Mouse (Mus musculus): Measurements from ENCODE around the gene Cdh13. TPM values are rescaled to one million over a fixed set of nuclear protein-coding genes. Genes with fewer than 3 reads are reported as not detected.

The Cdh13 gene
- polyA plus RNA-seq, 1 experiment from 2014 or later, result 5.6 TPM

DNA sequence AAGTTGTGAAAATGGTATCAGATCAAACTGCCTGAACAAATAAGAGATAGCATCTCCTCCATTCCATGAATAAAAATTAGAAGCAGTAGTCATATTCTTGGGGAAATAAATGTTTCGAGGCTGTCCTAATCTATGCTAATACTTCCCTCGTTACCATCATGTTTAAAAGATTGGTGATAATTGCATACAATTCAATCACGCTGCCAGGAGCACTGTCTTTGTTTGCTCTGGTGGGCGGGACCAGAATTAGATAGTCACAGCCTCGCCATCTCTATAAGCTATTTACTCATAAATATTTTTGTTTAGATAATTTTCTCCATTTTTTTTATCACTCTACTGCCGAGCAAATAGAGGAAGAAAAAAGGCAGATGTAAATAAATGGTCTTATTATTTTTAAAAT lies 819.3 kb downstream of the Cdh13 start:
- H3K9me3 ChIP-seq (ENCODE audit: control insufficient read depth), result no peaks in the 10 kb centered on the region
- no peak overlapping the region for H3K4me3 ChIP-seq (ENCODE audit: low read depth, low read length)
- H3K4me1 ChIP-seq (replicated peaks; ENCODE audit: control insufficient read depth, insufficient read depth, low read length), result no peaks in the 10 kb centered on the region
- 58% methylated on average over 6 of the region's 6 CpGs for WGBS
- TF ChIP-seq CTCF (IDR thresholded peaks at IDR 0.05; ENCODE audit: low read depth), result no peak
- H3K27ac ChIP-seq (ENCODE audit: low read depth, low read length), result no peak overlapping the region
- no peak overlapping the region for H3K9ac ChIP-seq (ENCODE audit: low read depth, low read length)
- H3K36me3 ChIP-seq (ENCODE audit: control insufficient read depth, insufficient read depth), result no peaks in the 10 kb centered on the region
- H3K4me2 ChIP-seq (replicated peaks; ENCODE audit: low read depth), result no peak overlapping the region
- ATAC-seq, result no peak
- H3K27me3 ChIP-seq (replicated peaks; ENCODE audit: control insufficient read depth, insufficient read depth, low read length), result no peaks in the 10 kb centered on the region

DNA sequence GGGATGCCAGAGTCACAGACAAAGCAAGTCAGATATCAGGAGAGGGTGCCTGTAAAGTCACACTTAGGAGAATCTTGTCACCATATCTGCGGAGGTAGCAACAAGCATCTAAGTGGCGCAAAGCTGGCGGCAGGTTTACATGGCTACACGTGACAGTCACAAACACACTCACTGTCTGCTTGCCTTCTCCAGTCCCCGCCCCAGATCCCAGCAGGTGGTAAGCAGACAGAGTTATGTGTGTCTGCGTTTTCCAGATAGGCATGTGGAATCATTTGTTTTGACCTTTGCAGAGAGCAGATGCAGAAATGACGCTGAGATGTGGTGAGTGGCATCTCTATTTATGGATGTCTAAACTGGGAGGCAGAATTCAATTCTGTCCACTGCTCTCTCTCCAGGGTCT lies 826.1 kb downstream of the Cdh13 start:
- Histone ChIP-seq H3K9ac (ENCODE audit: low read depth, low read length) (no peak overlapping the region), H3K4me2 (replicated peaks; ENCODE audit: low read depth) (no peak overlapping the region), H3K27me3 (replicated peaks; ENCODE audit: control insufficient read depth, insufficient read depth, low read length) (no peaks in the 10 kb centered on the region), H3K36me3 (ENCODE audit: control insufficient read depth, insufficient read depth) (no peaks in the 10 kb centered on the region), H3K27ac (ENCODE audit: low read depth, low read length) (no peak overlapping the region), H3K4me3 (ENCODE audit: low read depth, low read length) (no peak overlapping the region), H3K9me3 (ENCODE audit: control insufficient read depth) (no peaks in the 10 kb centered on the region), H3K4me1 (replicated peaks; ENCODE audit: control insufficient read depth, insufficient read depth, low read length) (no peaks in the 10 kb centered on the region)
- no peak for ATAC-seq
- 67% methylated on average over 7 of the region's 7 CpGs for WGBS
- no peak for TF ChIP-seq CTCF (IDR thresholded peaks at IDR 0.05; ENCODE audit: low read depth)

DNA sequence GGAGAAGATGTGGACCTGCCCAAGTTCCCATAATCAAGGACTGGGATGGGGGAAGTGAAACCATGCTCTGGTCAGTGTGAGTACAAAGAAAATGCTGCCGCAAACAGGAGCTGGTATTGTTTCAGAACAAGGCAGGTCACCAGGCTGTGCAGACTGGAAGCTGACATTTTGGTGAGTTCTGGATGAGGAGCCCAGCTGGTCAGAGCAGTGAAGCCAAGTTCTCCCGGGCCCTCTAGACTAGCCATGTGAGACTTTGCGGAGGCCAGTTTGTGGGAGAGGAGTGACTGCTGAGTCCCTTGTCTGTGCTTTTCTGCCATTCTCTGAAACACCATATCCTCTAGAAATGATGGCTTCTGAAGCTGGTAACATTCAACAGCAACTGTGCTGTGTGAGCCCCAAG lies 829.3 kb downstream of the Cdh13 start:
- H3K4me3 ChIP-seq (ENCODE audit: low read depth, low read length), result no peak overlapping the region
- H3K36me3 ChIP-seq (ENCODE audit: control insufficient read depth, insufficient read depth), result no peaks in the 10 kb centered on the region
- no peak overlapping the region for H3K4me2 ChIP-seq (replicated peaks; ENCODE audit: low read depth)
- H3K9ac ChIP-seq (ENCODE audit: low read depth, low read length), result no peak overlapping the region
- ATAC-seq, result no peak
- no peaks in the 10 kb centered on the region for H3K27me3 ChIP-seq (replicated peaks; ENCODE audit: control insufficient read depth, insufficient read depth, low read length)
- H3K9me3 ChIP-seq (ENCODE audit: control insufficient read depth), result no peaks in the 10 kb centered on the region
- no peaks in the 10 kb centered on the region for H3K4me1 ChIP-seq (replicated peaks; ENCODE audit: control insufficient read depth, insufficient read depth, low read length)
- no peak overlapping the region for H3K27ac ChIP-seq (ENCODE audit: low read depth, low read length)
- no peak for TF ChIP-seq CTCF (IDR thresholded peaks at IDR 0.05; ENCODE audit: low read depth)
- 83% methylated on average over 3 of the region's 3 CpGs for WGBS

DNA sequence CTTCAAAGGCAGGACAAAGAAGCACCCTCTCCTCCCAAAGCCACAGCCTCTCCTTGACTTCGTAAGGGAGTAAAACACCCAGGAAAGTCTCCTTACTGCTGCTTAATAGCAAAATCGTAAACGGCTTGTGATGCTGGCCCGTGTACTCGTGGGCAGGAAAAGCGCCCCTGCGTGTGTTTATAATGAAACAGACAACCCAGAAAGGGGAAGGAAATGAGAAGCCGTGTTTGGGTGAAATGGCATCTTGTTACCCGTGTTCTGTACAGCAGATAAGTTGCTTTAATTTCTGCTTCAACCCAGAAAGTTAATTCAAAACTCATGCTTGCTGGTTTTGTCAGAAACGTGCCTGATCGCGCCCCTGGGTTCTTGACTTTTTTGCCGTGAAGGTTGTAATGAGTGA lies 837.7 kb downstream of the Cdh13 start:
- WGBS, result 55% methylated on average over 13 of the region's 13 CpGs
- ATAC-seq, result no peak
- Histone ChIP-seq H3K4me1 (replicated peaks; ENCODE audit: control insufficient read depth, insufficient read depth, low read length) (no peaks in the 10 kb centered on the region), H3K4me2 (replicated peaks; ENCODE audit: low read depth) (no peak overlapping the region), H3K27ac (ENCODE audit: low read depth, low read length) (no peak overlapping the region), H3K9ac (ENCODE audit: low read depth, low read length) (no peak overlapping the region), H3K36me3 (ENCODE audit: control insufficient read depth, insufficient read depth) (no peaks in the 10 kb centered on the region), H3K9me3 (ENCODE audit: control insufficient read depth) (no peaks in the 10 kb centered on the region), H3K27me3 (replicated peaks; ENCODE audit: control insufficient read depth, insufficient read depth, low read length) (no peaks in the 10 kb centered on the region), H3K4me3 (ENCODE audit: low read depth, low read length) (no peak overlapping the region)
- no peak for TF ChIP-seq CTCF (IDR thresholded peaks at IDR 0.05; ENCODE audit: low read depth)

DNA sequence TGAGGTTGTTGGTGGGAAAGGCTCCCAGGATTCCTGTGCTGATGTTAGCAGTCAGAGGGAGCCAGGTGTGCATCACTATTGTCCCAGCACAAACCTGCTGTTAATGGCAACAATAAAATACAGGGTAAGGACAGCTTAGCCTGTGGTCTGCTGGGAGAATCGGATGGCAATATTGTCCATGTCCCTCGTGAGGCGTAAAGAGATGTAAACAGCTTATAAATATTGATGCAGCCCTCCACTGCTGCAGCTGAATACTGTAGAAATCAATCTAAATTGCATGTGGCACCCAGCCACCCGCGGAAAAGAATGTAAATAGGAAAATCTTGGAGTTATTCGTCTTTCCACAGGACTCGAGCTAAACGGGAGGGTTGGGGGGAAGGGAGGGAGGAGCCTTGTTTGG lies 844.3 kb downstream of the Cdh13 start:
- no peak overlapping the region for H3K4me3 ChIP-seq (ENCODE audit: low read depth, low read length)
- H3K9ac ChIP-seq (ENCODE audit: low read depth, low read length), result no peak overlapping the region
- no peaks in the 10 kb centered on the region for H3K36me3 ChIP-seq (ENCODE audit: control insufficient read depth, insufficient read depth)
- H3K4me2 ChIP-seq (replicated peaks; ENCODE audit: low read depth), result no peak overlapping the region
- ATAC-seq, result no peak
- H3K9me3 ChIP-seq (ENCODE audit: control insufficient read depth), result no peaks in the 10 kb centered on the region
- no peak for TF ChIP-seq CTCF (IDR thresholded peaks at IDR 0.05; ENCODE audit: low read depth)
- H3K4me1 ChIP-seq (replicated peaks; ENCODE audit: control insufficient read depth, insufficient read depth, low read length), result no peaks in the 10 kb centered on the region
- H3K27me3 ChIP-seq (replicated peaks; ENCODE audit: control insufficient read depth, insufficient read depth, low read length), result no peaks in the 10 kb centered on the region
- WGBS, result 46% methylated on average over 8 of the region's 8 CpGs
- H3K27ac ChIP-seq (ENCODE audit: low read depth, low read length), result no peak overlapping the region

DNA sequence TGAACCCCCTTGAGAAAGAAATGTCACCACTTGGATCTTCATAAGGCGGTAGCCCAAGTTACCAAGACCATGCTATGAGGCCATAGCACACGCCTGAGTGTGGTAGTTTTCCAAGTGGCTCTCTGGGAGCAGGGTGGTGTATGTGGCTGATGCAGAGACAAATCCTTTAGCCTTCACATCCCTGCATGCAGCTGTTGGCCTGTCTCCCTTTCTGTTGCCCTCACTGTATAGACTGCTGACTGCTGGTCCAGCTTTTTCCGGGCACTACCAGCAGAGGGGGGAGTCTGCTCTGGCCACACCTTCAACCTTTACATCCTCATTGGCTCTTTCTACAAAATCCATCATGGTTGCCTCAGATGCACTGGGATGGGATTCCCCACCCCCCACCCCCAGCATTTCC lies 844.7 kb downstream of the Cdh13 start:
- Histone ChIP-seq H3K4me3 (ENCODE audit: low read depth, low read length) (no peak overlapping the region), H3K27me3 (replicated peaks; ENCODE audit: control insufficient read depth, insufficient read depth, low read length) (no peaks in the 10 kb centered on the region), H3K9ac (ENCODE audit: low read depth, low read length) (no peak overlapping the region), H3K4me2 (replicated peaks; ENCODE audit: low read depth) (no peak overlapping the region), H3K27ac (ENCODE audit: low read depth, low read length) (no peak overlapping the region), H3K9me3 (ENCODE audit: control insufficient read depth) (no peaks in the 10 kb centered on the region), H3K4me1 (replicated peaks; ENCODE audit: control insufficient read depth, insufficient read depth, low read length) (no peaks in the 10 kb centered on the region), H3K36me3 (ENCODE audit: control insufficient read depth, insufficient read depth) (no peaks in the 10 kb centered on the region)
- 61% methylated on average over 3 of the region's 3 CpGs for WGBS
- ATAC-seq, result no peak
- TF ChIP-seq CTCF (IDR thresholded peaks at IDR 0.05; ENCODE audit: low read depth), result no peak

DNA sequence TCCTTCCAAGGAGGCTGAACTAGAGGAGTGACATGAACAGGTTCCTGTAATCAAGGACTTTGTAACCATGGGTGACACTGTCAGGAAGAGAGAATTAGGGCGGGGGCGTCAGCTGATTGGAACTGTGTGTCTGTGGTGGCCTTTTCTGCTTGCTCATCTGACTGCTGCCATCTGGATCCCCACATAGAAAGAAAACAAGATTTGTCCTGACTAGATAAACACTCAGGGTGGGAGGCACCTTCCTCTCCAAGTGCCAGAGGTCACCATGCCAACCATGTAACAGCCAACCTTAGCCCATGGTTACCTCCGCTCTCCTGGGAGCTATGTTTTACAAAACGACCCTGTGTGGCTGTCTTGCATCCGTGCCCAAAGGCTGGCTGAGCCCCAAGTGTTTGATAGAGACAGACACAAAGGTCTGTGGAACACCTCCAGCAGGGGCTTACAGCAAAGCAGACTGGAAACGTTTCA lies 873.0 kb downstream of the Cdh13 start:
- Histone ChIP-seq H3K36me3 (ENCODE audit: control insufficient read depth, insufficient read depth) (no peaks in the 10 kb centered on the region), H3K4me3 (ENCODE audit: low read depth, low read length) (no peak overlapping the region), H3K4me2 (replicated peaks; ENCODE audit: low read depth) (no peak overlapping the region), H3K4me1 (replicated peaks; ENCODE audit: control insufficient read depth, insufficient read depth, low read length) (no peaks in the 10 kb centered on the region), H3K27me3 (replicated peaks; ENCODE audit: control insufficient read depth, insufficient read depth, low read length) (no peaks in the 10 kb centered on the region), H3K27ac (ENCODE audit: low read depth, low read length) (no peak overlapping the region), H3K9me3 (ENCODE audit: control insufficient read depth) (no peaks in the 10 kb centered on the region), H3K9ac (ENCODE audit: low read depth, low read length) (no peak overlapping the region)
- WGBS, result 61% methylated on average over 6 of the region's 6 CpGs
- no peak for ATAC-seq
- no peak for TF ChIP-seq CTCF (IDR thresholded peaks at IDR 0.05; ENCODE audit: low read depth)
